Mouse (Mus musculus): Measurements from ENCODE around the gene Fam107a.

The Fam107a gene

GRCm38 (mm10) chr14:8317194-8318097, at the start of gene Fam107a:
Gene Fam107a, minus strand, starts transcription at chr14:8318023.
- no peak for DNase-seq

- no peak for DNase-seq
Measured at GRCm38 (mm10) chr14:8367121-8367520, 49.3 kb upstream of the Fam107a start.

GRCm38 (mm10) chr14:8365833-8366232, 48.0 kb upstream of the Fam107a start:
- no peak for DNase-seq

GRCm38 (mm10) chr14:8356836-8357235, 39.0 kb upstream of the Fam107a start:
- DNase-seq = no peak

GRCm38 (mm10) chr14:8355999-8356501, 38.2 kb upstream of the Fam107a start:
- DNase-seq = peak in 1 of 2 experiments; percentile 52

- no peak for DNase-seq
Measured at GRCm38 (mm10) chr14:8348927-8349326, 31.1 kb upstream of the Fam107a start.

GRCm38 (mm10) chr14:8346255-8346997, 28.6 kb upstream of the Fam107a start:
- DNase-seq = peak; percentile 33 to 79

GRCm38 (mm10) chr14:8345566-8345965, 27.7 kb upstream of the Fam107a start:
- no peak for DNase-seq

GRCm38 (mm10) chr14:8342509-8343106, 24.8 kb upstream of the Fam107a start:
- no peak for DNase-seq

GRCm38 (mm10) chr14:8340226-8340625, 22.4 kb upstream of the Fam107a start:
- no peak for DNase-seq

GRCm38 (mm10) chr14:8335947-8336346, 18.1 kb upstream of the Fam107a start:
- no peak for DNase-seq

- DNase-seq = no peak
Measured at GRCm38 (mm10) chr14:8334511-8334910, 16.7 kb upstream of the Fam107a start.

- DNase-seq = no peak
Measured at GRCm38 (mm10) chr14:8332314-8333252, 14.8 kb upstream of the Fam107a start.

- no peak for DNase-seq
Measured at GRCm38 (mm10) chr14:8331307-8331905, 13.6 kb upstream of the Fam107a start.

GRCm38 (mm10) chr14:8330390-8330789, 12.6 kb upstream of the Fam107a start:
- no peak for DNase-seq

- DNase-seq = no peak
Measured at GRCm38 (mm10) chr14:8329552-8329951, 11.7 kb upstream of the Fam107a start.

GRCm38 (mm10) chr14:8327371-8327770, 9.5 kb upstream of the Fam107a start:
- DNase-seq = no peak

- DNase-seq = no peak
Measured at GRCm38 (mm10) chr14:8326961-8327360, 9.1 kb upstream of the Fam107a start.

GRCm38 (mm10) chr14:8325746-8326145, 7.9 kb upstream of the Fam107a start:
- no peak for DNase-seq

- no peak for DNase-seq
Measured at GRCm38 (mm10) chr14:8320528-8320927, 2.7 kb upstream of the Fam107a start.

- DNase-seq = no peak
Measured at GRCm38 (mm10) chr14:8316366-8317193, 1.2 kb downstream of the Fam107a start.

Measured in spleen, adult 18-20 months (tissue).